Mouse (Mus musculus): ENCODE measurements around the gene Trim46.
A peak's percentile ranks its signal among the peaks of the same experiment; 100 is the strongest.

Gene Trim46

GRCm38 (mm10) chr3:89246261-89247100, at the start of gene Trim46:
Gene Trim46, minus strand, starts transcription at chr3:89246309.
- peak; percentile 77 to 84 for DNase-seq (ENCODE audit: low spot score in 2 of 2)

- no peak for DNase-seq (ENCODE audit: low spot score in 2 of 2)
Observed at GRCm38 (mm10) chr3:89295685-89296230, 49.6 kb upstream of the Trim46 start.

DNA sequence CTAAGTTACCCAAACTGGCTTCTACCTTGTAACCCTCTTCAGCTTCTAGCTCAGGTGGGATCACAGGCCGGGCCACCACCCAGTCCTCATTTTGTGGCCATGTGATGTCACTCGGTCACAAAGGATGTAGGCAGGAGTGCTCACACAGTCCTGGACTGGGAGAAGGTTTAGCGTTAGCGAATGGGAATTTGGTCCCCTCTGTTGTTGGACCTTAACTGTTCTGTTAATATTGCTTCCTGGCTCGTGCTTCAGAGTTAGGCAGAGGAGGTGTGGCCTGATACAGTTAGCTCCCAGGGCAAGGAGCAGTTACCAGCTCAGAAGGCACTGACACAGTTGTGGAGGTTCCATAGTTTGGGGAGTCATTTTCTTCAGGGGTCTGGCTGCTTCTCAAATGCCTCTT, 48.1 kb upstream of the Trim46 start:
- DNase-seq (ENCODE audit: low spot score in 2 of 2) = no peak

DNA sequence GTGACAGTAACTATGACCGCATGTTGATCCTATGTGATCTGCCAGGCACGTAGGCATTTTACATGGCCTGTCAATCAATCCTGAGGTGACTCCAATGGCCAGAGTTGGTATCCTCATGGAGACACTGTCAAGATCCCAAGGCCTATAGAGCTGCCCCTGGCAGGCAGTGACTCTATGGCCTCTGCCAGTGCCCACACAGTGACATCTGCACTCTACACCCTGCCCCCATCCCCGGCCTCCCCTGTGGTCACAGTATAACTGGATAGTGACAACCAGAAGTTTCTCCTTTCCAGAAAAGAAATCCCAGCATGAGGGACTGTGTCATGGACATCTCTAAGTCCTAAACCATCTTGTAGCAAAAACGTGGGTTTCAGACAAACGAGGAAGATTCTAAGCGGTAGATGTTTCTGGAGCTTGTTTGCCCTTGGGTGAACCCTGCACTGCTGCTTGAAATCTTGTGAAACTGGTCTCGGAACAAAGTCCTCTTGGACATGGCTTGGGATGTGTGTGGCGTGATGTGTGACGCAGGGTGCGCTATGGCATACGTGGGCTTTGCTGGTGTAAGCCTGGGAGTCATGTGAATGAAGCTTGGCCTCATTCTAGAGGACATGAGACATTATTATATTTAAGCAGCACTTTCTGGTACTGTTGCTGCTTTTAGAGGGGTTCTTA, 47.3 kb upstream of the Trim46 start:
- no peak for DNase-seq (ENCODE audit: low spot score in 2 of 2)

DNA sequence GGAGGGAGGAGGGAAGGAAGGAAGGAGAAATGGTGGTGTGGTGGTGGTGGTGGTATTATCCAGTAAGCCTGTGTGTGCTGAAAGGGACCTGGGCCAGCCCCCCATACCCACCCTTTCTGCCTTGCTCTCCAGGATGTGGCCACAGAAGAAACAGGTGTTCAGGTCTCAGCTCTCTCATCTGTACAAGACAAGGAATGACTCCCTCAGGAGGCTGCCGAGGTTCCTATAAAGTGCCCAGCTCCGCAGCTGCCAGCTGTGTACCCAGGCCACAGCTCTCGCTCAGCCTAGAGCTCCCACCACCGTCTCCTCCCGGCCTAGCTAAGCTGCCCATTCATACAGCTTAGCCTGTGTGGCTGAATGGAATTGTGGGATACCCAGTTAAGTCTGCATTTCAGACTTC, 46.2 kb upstream of the Trim46 start:
- peak; percentile 45 to 48 for DNase-seq (ENCODE audit: low spot score in 2 of 2)

- no peak for DNase-seq (ENCODE audit: low spot score in 2 of 2)
Observed at GRCm38 (mm10) chr3:89291874-89292273, 45.8 kb upstream of the Trim46 start.

GRCm38 (mm10) chr3:89288503-89288928, 42.4 kb upstream of the Trim46 start:
- DNase-seq (ENCODE audit: low spot score in 2 of 2) = no peak

- DNase-seq (ENCODE audit: low spot score in 2 of 2) = no peak
Observed at GRCm38 (mm10) chr3:89287286-89287685, 41.2 kb upstream of the Trim46 start.

DNA sequence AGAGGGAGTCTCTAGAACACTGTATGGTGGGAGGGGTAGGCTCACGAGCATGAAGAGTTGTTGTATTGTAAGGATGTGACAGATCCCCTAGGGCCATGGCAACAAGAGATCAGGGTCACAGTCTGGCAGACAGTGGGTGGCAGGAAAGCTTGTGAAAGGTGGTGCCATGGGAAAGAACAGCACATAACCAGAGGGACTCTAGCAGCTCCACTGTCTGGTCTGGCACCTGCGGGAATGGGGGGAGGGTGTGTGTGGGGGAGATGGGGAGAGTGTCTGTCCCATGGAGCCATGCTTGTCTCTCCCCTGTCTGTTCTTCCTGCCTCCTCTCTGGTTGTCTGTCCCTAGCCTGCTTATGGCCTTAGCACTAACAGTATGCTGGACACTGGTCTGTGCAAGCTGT, 39.4 kb upstream of the Trim46 start:
- no peak for DNase-seq (ENCODE audit: low spot score in 2 of 2)

- no peak for DNase-seq (ENCODE audit: low spot score in 2 of 2)
Observed at GRCm38 (mm10) chr3:89284261-89284660, 38.2 kb upstream of the Trim46 start.

GRCm38 (mm10) chr3:89282291-89282643, 36.2 kb upstream of the Trim46 start:
- no peak for DNase-seq (ENCODE audit: low spot score in 2 of 2)

- DNase-seq (ENCODE audit: low spot score in 2 of 2) = peak; percentile 59 to 88
Observed at GRCm38 (mm10) chr3:89281579-89282290, 35.6 kb upstream of the Trim46 start.

DNA sequence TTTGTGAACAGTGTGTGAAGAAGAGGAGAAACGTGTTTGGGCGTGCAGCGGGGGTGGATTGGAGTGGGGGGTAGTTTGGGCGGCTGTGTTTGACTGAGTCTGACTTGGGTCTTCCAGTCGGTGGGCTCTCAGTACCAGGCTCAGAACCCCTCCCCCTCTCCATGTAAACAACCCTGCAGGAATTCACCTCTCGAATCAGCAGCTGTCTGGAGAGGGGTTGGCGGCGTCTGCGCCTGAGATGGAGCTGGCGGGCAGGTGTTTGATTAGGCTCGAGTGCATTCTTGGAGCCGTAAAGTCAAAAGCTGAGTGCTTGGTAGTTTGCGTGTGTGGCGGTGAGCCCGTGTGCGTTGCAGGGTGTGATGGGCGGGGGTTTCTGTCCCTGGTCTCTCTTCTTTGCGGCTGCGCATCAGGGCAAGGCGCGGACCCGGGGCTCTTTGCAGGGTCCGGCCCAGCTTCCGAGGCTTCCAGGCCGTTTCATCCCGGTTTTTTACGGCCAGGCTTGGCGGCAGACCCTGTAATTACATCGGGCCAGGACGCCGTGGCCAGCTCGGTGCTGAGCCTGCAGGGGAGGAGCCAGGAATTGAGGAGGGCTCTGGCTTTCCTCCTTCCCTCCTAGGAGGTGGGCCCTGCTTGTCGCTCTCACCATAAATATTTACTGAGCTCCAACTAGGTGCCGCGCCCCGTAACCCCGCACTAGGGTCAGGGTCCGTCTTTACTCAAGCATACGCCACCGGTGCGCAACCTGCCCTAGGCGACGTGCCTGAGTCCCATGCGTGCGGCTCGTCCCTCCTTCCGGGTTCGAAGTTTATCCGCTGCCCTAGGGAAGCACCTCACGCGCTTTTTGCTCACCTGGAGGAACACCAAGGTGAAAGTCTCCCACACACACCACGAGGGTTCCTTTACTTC, 34.8 kb upstream of the Trim46 start, which contains the start of gene Efna1:
Efna1 (minus strand) TSS at position 537 of the 906 bp plus-strand sequence.
- no peak for DNase-seq (ENCODE audit: low spot score in 2 of 2)

- DNase-seq (ENCODE audit: low spot score in 2 of 2) = no peak
Observed at GRCm38 (mm10) chr3:89280050-89280605, 34.0 kb upstream of the Trim46 start.

DNA sequence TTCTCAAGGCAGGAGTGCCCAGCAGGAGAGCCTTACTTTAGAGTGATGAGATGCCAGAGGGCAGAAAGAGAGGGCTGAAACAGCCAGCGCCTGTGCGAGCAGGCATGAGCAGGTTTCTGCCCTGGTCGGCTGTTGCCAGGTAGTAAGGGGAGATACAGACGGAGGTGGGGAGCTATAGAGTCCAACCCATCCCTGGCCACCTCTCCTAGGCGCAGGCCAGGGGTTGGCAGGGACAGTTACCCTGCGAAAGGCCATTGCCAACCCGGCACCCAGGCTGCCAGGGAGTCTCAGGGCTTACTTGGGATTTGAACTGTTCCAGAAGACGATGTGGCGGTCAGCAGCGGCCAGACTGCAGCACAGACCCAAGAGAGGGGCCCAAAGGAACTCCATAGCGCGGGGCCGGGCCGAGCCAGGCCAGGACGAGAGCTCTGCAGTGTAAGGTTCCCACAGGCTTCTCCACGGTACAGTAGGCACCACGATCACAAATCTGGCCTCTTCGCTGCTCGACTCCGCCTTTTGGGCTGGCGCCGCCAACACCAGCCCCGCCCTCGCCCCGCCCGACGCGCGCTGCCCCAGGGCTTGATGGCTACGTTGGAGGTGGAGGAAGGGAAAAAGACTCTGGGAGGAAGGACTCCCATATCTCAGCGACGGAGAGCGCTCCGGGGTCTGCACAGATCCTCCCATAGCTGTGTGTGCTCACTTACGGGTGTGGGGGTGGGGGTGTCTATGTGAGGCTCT, 33.2 kb upstream of the Trim46 start:
- no peak for DNase-seq (ENCODE audit: low spot score in 2 of 2)

DNA sequence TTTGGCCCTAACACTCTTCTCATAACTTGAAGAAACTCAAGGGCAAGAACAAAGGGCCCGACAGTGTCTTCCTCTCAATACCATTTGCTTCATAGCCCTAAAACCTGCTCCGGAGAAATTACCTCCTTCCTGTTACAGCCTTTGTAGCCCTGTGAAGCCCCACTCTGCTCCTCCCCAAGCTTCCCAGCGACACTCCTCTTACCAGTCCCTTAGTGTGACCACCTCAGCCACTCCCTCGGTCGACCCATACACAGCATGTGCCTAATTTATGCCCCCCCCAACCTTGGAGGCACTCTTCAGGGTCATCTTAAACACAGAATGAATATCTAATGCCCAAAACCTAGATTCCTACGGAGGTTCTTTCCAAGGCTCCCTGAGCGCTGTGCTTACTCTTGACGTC, 32.5 kb upstream of the Trim46 start:
- DNase-seq (ENCODE audit: low spot score in 2 of 2) = no peak

GRCm38 (mm10) chr3:89278107-89278506, 32.0 kb upstream of the Trim46 start:
- no peak for DNase-seq (ENCODE audit: low spot score in 2 of 2)

DNA sequence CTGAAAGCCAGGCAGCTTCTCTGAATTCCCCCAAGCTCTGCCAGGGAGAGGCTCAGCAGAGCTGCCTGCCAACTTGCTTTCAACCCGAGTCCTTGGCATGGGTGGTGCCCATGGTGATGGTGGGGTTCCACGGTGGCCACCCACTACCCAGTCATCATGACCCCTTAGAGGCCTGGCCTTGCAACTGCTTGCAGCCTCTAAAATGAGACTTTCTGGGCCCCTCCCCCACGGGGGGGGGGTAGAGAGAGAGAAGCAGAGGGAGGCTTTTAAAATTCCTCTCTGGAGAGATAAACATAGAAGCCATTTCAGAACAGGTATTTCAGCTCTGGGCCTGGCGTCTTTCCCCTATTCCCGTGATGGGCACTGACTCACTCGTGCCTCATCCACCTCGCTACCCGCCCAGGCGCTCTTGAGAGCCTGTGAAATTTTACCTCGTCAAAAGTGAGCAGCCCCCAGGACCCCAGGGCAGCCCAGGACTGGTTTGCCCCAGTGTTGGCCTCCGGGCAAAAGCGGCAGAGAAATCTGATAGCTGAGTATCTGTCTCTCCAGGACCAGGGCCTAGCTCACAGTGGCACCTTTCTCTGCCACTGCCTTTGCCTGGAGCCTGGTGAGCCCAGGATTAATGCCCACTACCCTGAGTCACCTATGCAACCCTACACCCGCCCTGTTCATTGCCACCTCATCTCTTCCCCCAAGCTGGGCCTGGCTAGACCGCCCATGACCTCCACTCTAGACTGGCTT, 31.3 kb upstream of the Trim46 start:
- no peak for DNase-seq (ENCODE audit: low spot score in 2 of 2)

DNA sequence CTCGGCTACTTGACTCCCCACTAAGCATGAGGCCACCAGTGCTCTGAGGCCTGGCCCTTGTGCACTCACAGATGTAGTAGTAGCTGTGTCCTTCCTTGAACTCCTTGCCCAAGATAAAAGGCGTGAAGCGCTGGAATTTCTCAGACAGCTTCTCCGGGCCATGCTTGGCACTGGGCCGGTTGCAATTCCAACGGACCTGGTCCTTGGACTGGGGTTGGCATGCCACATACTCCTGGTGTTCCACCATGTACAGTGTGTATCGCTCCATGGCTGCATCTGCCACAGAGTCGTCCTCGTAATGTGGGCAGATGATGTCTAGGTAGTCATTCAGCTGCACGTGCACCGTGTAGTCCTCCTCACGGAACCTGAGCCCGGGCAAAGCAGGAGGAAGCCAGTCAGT, 30.0 kb upstream of the Trim46 start:
- DNase-seq (ENCODE audit: low spot score in 2 of 2) = no peak
